Mouse (Mus musculus): ENCODE results near the gene Adarb2.

Gene Adarb2

DNA sequence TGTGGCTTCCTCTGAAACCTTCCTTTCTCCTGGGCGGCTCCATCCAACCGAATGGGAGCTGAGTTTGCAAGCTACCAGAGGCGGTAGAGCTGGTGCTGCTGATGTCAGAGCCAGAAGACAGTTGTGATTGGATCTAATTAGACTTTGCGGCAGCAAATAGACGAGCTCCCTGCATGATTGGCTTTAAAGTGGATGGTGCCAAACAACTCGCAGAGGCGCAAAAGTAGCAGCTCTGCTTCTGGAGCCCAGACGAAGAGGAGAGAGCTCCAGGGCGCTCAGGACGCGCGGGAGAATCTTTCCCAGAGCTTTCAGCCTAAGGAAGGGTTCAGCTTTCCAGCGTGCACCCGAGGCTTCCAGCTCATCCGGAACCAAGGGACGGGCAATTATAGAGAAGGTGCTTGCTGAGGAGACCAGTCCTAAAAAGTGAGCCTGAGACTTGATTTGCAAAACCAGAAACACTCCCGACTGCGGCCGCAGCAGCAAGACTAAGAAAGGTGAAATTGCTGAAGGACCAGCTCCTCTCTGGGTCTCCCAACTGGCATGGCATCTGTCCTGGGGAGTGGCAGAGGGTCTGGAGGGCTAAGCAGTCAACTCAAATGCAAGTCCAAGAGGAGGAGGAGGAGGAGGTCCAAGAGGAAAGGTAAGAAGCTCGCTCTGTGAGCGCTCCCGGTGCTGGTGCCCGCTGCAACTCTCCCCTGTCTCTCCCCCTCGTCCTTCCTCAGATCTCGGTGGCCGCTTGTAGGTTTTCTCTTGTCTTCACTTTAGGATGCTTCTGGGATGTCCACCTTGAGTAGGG is at the start of gene Adarb2:
Gene Adarb2 (plus strand): TSS at position 186 of the 796 bp plus-strand sequence.
- DNase-seq (ENCODE audit: low spot score in 2 of 2) = peak; percentile 25 to 57

DNA sequence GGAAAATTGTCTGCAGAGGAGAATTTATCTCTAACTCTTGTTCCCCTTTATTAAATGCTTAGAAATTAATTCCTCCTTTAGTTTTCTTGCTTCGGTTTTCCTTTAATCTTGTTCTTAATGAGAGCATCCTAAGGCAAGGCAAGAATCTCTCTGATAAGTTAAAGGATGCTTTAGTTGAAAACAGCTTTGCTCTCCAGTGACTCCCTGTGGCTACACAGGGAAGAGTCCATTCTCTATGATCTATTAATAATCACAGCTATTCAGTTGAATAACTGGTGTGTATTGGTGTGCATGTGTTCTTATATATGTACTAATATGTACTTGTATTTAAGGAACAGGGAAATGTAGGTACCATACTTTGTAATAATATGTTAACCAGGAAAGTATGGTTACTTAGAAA is 28.9 kb upstream of the Adarb2 start:
- peak in 1 of 2 experiments; percentile 4 for DNase-seq (ENCODE audit: low spot score in 2 of 2)

DNA sequence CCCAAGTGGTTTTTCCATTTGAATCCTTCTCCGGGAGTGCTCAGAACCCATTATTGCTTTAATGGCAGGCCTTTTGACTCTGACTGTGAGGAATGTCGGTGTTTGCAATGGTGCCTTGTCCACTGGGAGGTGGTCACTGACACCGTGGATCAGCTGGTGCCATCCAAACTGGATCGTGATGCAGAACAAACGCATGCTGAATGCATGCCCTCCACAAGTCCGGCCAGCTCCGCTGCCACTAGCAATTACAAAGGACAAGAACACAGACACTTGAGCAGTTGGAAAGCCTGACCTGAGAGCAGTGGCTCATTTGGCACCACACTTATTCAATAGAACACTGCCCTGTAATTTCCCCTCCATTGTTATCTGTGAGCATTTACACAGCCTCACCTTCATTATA is 10.7 kb upstream of the Adarb2 start:
- no peak for DNase-seq (ENCODE audit: low spot score in 2 of 2)

DNA sequence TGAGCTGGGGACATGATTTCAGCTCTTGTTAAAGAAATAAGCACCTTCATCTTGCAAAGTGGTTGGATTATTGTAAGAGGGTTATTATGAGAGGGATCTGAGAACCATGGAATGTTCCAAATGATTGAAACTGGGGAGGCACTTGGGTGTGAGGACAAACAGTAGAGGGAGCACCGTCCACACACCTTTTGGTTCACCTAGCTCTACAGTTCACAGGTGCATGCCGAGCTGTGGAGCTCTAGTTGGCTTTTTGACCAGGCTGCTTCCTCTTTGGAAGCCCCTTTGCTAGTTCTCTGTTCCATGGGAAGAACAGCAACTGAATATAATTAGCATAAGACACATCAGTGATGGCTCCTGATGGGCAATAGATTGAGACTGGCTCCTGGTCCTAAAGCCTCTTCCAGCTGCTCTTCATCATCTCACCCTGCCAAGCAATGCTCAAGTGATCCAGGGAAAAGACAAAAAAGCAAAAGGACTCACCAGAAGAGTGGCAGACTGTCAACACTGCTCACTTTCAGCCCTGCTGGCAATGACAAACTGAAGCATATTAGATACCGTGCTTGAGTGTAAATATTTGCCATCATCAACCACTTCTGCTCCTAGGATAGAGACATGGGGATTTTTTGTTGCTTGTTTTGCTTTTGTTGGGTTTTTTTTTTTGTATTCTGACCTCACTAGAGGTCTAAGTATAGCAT is 3.3 kb upstream of the Adarb2 start:
- DNase-seq (ENCODE audit: low spot score in 2 of 2) = no peak

DNA sequence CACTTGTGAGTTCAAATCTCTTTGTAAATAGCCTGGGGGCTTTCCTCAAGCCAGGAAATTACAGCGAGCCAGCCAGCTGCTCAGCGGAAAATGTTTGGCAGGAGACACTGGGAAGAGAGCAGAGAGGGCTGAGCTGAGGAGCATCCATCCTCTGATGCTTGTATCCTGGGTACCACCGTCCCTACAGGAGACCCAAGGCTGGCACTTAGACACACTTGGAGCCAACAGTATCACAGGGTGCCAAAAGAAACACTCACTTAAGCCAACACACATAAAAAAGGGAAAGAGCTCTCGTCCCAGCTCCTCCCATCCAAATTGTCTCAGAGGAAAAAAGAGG is 779 bp downstream of the Adarb2 start:
- DNase-seq (ENCODE audit: low spot score in 2 of 2) = peak; percentile 21 to 61

GRCm38 (mm10) chr13:8207337-8207736 is 4.7 kb downstream of the Adarb2 start:
- DNase-seq (ENCODE audit: low spot score in 2 of 2) = peak in 1 of 2 experiments; percentile 28

GRCm38 (mm10) chr13:8210776-8211175 is 8.1 kb downstream of the Adarb2 start:
- DNase-seq (ENCODE audit: low spot score in 2 of 2) = no peak

DNA sequence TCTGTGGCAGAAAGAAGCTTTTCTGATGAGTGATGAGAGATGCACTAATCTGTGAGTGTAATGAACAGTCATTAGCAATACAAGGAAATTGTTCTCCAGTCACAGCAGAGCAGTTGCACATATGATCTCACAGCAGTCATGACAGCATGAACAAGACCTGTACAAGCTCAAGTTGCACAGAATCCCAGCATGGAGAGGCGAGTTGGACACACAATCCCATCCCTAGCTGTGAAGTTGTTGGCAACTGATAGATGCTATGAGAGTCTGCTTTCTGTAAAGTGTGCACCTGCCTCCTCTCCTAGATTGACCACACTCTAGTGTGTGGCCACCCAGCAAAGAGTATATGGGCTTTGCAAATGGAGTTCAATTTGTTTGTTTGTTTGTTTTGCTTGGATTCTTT is 36.2 kb downstream of the Adarb2 start:
- DNase-seq (ENCODE audit: low spot score in 2 of 2) = no peak

GRCm38 (mm10) chr13:8248016-8248667 is 45.5 kb downstream of the Adarb2 start:
- DNase-seq (ENCODE audit: low spot score in 2 of 2) = no peak

GRCm38 (mm10) chr13:8272158-8272945 is 69.7 kb downstream of the Adarb2 start:
- DNase-seq (ENCODE audit: low spot score in 2 of 2) = peak in 1 of 2 experiments; percentile 57

- no peak for DNase-seq (ENCODE audit: low spot score in 2 of 2)
Measured at GRCm38 (mm10) chr13:8283116-8283515, 80.5 kb downstream of the Adarb2 start.

DNA sequence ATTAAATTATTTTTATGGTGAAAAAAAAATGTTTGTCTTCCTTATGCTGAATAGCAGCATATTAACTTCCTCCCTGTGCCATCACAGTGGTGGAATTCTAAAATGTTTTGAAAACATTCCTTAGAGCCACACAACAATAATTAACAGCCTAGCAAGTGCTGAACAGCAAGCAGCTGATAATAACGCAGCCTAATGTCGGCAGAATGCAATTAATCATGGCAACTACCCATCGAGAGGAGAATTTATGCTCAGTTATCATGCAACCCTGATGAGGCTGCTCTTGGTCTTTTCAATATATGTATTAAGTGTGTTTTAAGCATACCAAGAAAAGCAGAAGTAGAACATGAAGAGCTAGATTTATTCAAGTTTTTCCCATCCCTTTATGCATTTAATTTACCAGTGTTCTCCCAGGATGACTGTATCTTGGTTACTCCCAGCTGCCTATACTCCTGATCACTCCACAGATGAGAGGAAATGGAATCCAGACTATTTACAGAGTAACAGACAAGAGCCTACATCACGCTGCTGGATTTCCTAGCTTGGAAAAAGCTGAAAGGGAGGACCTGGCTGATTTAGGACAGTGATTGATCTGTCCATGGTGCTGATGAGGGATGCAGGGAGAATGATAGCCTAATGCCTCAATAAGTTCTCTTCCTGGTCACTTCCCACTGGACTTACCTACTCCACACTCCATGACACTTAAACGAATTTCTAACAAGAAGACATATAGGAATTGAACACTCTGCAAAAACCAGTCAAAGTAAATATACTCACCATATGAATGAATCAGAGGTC is 113.9 kb downstream of the Adarb2 start:
- DNase-seq (ENCODE audit: low spot score in 2 of 2) = no peak

DNA sequence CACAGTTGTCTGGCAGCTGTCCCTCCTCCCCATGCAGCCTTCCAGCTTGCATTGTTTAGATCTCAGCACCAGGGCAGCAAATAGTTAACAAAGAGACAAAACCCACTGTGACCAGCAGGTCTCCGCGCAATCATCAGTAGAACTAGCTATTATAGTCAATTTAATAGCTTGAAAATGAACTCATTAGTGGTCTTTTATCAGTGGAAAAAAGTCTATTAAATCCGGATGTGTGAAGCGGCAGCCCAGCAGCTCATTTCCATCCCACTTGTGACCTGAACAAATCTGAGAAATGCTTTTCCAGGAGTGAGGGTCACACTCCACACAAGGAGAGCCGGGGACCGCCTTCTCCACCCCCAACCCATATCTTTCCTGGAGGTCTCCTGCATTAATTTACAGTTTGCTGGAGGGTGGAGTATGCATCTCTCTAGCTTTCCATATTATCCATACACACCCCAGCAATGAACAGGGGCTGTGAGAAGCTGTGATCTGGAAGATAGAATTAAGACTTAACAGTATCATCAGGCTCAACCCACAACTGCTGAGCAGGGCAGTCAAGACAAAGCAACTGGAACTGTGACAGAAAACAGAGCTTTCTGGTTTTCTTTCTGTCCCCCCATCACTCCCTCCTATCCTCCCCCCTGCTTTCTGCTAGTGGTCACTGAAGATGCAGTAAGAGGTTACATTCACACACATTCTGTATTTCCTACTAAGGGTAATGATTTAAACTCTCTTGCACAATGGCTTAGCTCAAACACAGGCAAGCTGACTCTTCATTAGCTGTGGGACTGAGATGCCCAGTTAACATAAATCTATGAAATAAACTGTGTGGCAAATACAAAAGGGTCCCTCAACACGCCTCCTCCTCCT is 131.2 kb downstream of the Adarb2 start:
- DNase-seq (ENCODE audit: low spot score in 2 of 2) = no peak

DNA sequence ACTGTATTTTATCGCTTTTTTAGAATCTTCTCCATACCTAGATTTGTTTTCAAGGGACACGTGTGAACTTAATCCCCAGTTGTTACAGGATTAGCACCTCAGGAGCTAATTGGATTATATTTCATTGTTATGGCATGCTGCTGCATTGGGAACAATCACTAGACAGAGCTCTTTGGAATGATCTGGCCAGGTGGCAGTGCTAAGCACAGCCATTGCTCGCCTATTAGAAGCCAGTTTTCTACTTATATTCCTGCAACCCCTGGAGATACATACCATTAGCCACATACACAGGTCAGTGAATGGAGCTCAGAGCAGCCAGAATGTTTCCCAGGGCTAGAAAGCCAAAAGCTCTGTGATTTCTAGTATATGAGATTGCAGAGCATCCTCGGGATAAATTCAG is 131.9 kb downstream of the Adarb2 start:
- DNase-seq (ENCODE audit: low spot score in 2 of 2) = no peak

DNA sequence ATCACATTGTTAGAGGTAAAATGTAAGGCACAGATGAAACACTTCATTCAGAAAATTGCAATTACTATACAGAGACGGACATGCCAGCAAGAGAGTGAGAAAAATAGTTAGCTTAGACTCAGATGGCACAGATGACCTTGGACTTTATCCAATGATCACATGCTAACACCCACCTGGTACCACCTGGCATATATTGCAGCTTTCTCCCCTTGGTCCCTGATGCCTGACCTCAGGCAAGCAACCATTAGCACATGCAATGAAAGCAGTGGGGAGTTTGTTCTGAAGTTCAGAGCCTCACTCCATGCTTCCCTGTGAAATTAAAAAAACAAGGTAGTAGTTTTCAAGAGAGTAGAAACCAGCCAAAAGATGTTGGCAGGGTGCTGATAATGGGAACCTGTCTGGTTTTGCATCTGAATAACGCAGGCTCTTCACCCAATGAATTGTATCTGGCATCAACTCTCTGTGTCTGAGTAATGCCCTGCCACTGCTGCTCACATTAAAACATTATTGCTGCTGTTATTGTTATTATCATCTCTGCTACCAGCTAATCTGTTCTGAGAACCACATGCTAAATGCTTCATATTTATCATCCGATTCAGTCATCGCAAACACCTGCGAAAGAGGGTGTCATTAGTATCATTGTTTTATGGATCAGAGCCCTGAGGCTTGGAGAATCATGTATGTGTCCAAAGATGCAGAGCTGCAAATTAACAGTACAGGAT is 138.6 kb downstream of the Adarb2 start:
- no peak for DNase-seq (ENCODE audit: low spot score in 2 of 2)

DNA sequence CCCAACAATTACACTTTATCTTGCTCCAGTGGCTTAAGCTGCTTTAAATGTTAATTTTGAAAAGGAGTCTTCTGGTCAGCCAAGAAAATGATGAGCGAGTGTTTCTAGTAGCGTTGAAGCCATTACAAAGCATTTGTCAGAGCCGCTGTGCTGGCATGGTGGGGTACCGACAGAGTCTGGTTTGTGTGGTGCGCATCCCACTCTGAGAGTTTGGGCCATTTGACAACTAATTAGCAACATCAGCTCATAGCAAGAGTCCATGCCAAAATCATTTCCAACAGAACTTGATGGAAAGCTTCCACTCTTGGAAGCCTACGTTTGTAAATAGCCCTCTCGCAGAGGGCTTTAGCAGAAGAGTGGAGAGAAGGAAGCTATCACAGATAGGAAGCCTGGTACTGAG is 144.5 kb downstream of the Adarb2 start:
- DNase-seq (ENCODE audit: low spot score in 2 of 2) = no peak

DNA sequence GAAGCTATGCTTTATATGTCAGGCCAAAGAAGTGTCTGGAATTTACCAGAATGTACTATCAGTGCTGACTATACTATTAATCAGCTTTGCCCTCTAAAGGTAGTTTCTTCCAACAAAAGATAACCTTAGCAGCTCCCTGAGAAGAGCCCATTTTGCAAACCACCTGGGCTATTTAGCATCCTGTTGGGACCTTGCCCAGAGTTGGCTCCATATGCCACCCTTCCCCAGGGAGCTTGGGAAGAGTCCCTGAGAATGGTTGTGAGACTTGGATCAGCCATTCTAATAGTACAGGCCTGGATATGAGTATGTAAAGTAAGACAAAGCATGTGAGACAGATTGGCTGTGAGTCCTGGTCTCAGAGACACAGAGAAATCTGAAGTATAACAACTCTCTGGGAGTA is 149.7 kb downstream of the Adarb2 start:
- DNase-seq (ENCODE audit: low spot score in 2 of 2) = no peak

GRCm38 (mm10) chr13:8352952-8353351 is 150.3 kb downstream of the Adarb2 start:
- DNase-seq (ENCODE audit: low spot score in 2 of 2) = no peak

GRCm38 (mm10) chr13:8365523-8365922 is 162.9 kb downstream of the Adarb2 start:
- no peak for DNase-seq (ENCODE audit: low spot score in 2 of 2)

DNA sequence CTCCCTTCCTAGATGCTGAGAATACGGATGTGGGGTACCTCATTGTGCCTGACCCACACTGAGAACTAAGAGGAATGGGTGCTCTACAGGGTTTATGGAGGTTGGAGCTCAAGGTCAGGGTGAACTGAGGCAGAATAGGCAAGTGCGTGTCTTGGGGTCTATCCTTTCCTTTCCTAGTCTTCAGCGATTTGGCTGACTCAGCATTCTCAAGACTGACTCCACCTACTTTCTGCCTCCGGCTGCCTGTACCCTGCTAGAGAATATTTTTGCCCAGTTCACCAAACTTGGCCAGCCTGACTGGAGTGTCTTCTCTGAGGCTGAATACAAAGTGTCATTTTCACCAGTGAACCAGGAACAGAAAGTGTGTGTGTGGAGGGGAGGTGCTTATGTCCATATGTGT is 163.4 kb downstream of the Adarb2 start:
- no peak for DNase-seq (ENCODE audit: low spot score in 2 of 2)

All from cerebellum, postnatal 4 days (tissue).